Mouse (Mus musculus) thymus, adult 2 months (tissue): ENCODE measurements around the gene Kdelr1.

Source experiments
- CTCF ChIP-seq: fragments of 200-500 bp; IDR thresholded peaks from 2 replicates; pipeline ENCODE4 v1.5.1; 2012; ENCODE audit warnings: mild to moderate bottlenecking, control low read depth, low read length, moderate library complexity, borderline replicate concordance; ENCODE audit not compliant: control insufficient read depth, poor library complexity, insufficient read depth; ENCODE audit errors: extremely low read depth
- POLR2A ChIP-seq: fragments of 200-500 bp; IDR thresholded peaks from 2 replicates; pipeline ENCODE4 v1.6.1; 2012; ENCODE audit warnings: mild to moderate bottlenecking, low read length, control low read depth, moderate library complexity; ENCODE audit not compliant: control insufficient read depth, poor library complexity, insufficient read depth; ENCODE audit errors: extremely low read depth

DNA sequence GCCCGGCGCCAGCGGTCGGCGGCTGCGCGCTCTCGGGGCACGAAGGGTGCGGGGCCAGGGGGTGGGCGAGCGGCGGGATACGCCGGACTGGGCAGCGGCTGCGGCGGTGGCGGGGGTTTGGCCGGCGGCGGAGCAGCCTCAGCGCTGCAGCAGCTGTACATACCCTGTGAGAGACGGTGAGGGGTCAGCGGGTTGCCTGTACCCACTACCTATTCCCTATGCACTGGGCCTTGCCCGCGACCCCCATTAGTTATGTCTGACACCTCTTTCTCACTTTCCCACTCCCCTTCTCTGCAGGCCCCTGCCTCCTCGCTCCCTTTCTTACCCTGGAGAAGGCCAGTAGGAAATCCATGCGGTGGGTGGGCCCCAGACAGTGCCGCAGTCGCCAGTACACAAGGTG, 38.6 kb upstream of the Kdelr1 start:
- no peak for TF ChIP-seq POLR2A
- TF ChIP-seq CTCF, result no peak
